Mouse (Mus musculus): ENCODE data around the gene Flrt2.

Gene Flrt2

GRCm38 (mm10) chr12:95737571-95737970 is 45.5 kb downstream of the Flrt2 start:
- DNase-seq (ENCODE audit: low spot score), result peak; percentile 52

- no peak for DNase-seq (ENCODE audit: low spot score)
Observed at GRCm38 (mm10) chr12:95738031-95738430, 46.0 kb downstream of the Flrt2 start.

GRCm38 (mm10) chr12:95738491-95739135 is 46.6 kb downstream of the Flrt2 start:
- DNase-seq (ENCODE audit: low spot score), result peak; percentile 53

GRCm38 (mm10) chr12:95739739-95740138 is 47.7 kb downstream of the Flrt2 start:
- no peak for DNase-seq (ENCODE audit: low spot score)

- DNase-seq (ENCODE audit: low spot score), result no peak
Observed at GRCm38 (mm10) chr12:95741296-95741695, 49.3 kb downstream of the Flrt2 start.

GRCm38 (mm10) chr12:95744307-95744706 is 52.3 kb downstream of the Flrt2 start:
- no peak for DNase-seq (ENCODE audit: low spot score)

- peak; percentile 73 for DNase-seq (ENCODE audit: low spot score)
Observed at GRCm38 (mm10) chr12:95746856-95747579, 55.0 kb downstream of the Flrt2 start.

GRCm38 (mm10) chr12:95748760-95749159 is 56.7 kb downstream of the Flrt2 start:
- DNase-seq (ENCODE audit: low spot score), result no peak

- no peak for DNase-seq (ENCODE audit: low spot score)
Observed at GRCm38 (mm10) chr12:95749248-95749647, 57.2 kb downstream of the Flrt2 start.

GRCm38 (mm10) chr12:95759212-95759746 is 67.3 kb downstream of the Flrt2 start:
- no peak for DNase-seq (ENCODE audit: low spot score)

- no peak for DNase-seq (ENCODE audit: low spot score)
Observed at GRCm38 (mm10) chr12:95765255-95765654, 73.2 kb downstream of the Flrt2 start.

GRCm38 (mm10) chr12:95769041-95769440 is 77.0 kb downstream of the Flrt2 start:
- DNase-seq (ENCODE audit: low spot score), result no peak

GRCm38 (mm10) chr12:95770251-95770650 is 78.2 kb downstream of the Flrt2 start:
- no peak for DNase-seq (ENCODE audit: low spot score)

GRCm38 (mm10) chr12:95790146-95790545 is 98.1 kb downstream of the Flrt2 start:
- DNase-seq (ENCODE audit: low spot score), result no peak

GRCm38 (mm10) chr12:95816660-95817059 is 124.6 kb downstream of the Flrt2 start:
- no peak for DNase-seq (ENCODE audit: low spot score)

Measured in retina, embryonic 14.5 days (tissue).